In genomic region chr15:27888153-27888552, GRCm38 (mm10) we compare ENCODE assay signal across 17 mouse cellular contexts.
DNase-seq lines count a peak whose midpoint lies in the region; ATAC-seq and TF ChIP-seq lines count a peak whose summit lies in the region.
"Had no signal": no experiment of that assay in that cellular context is flagged by ENCODE, and none has a peak within 500 bp of the region (broad histone marks: within the 10 kb centered on the region; RNA-seq: fewer than 3 reads in every experiment).

No protein-coding gene starts in this region.

- no peaks in the 10 kb centered on the region for H3K36me3 ChIP-seq in E14TG2a.4 (ENCODE audit: insufficient read depth, low read length)
- H3K36me3 ChIP-seq in embryonic facial prominence, embryonic 11.5 days (replicated peaks; ENCODE audit: control insufficient read depth, insufficient read depth, low read depth, low read length), result no peaks in the 10 kb centered on the region; the same call in none of the 2 replicates

- peaks cover 41% of the 10 kb centered on the region for H3K4me1 ChIP-seq in E14TG2a.4 (replicated peaks; ENCODE audit: low read depth, low read length)
- no peaks in the 10 kb centered on the region for H3K4me1 ChIP-seq in embryonic facial prominence, embryonic 11.5 days (ENCODE audit: control insufficient read depth, insufficient read depth, low read length)
- H3K4me1 ChIP-seq: limb, embryonic 10.5 days had no signal

- intact Hi-C loops in gastrocnemius, adult 2 months (cut with DNase I), result no loop called here
- intact Hi-C loops in left cerebral cortex, adult 2 months (cut with DNase I), result no loop called here
- intact Hi-C loops in left cerebral cortex, postnatal 10 days (cut with DNase I), result no loop called here

- no peak for DNase-seq in gastrocnemius, adult 2 months
- no peak for DNase-seq in gastrocnemius, postnatal 10 days
- DNase-seq in left cerebral cortex, adult 2 months (ENCODE audit: extremely low spot score in 1 of 2, low spot score in 2 of 2), result no peak
- DNase-seq in left cerebral cortex, postnatal 10 days (ENCODE audit: extremely low spot score in 1 of 2, low spot score in 2 of 2), result no peak
- peak; percentile 13 for DNase-seq in embryonic facial prominence, embryonic 11.5 days (ENCODE audit: low spot score)
- DNase-seq in adrenal gland, adult 8-10 months, result no peak
- no peak for DNase-seq in thymus, postnatal 10 days (ENCODE audit: low spot score in 2 of 2)
- DNase-seq: cerebellum, adult 8-10 months; embryo, embryonic 11 days; heart, postnatal 10 days; kidney, postnatal 14 days; lung, adult 2 months; spleen, adult 18-20 months; thymus, postnatal 4 days had no signal

- peak; percentile 48 for TF ChIP-seq CTCF in gastrocnemius, adult 2 months (IDR thresholded peaks at IDR 0.05)
- peak; percentile 59 for TF ChIP-seq CTCF in left cerebral cortex, adult 2 months (IDR thresholded peaks at IDR 0.05)
- peak; percentile 41 for TF ChIP-seq CTCF in E14TG2a.4 (conservative IDR thresholded peaks at IDR 0.05; ENCODE audit: low read length)

- 62% methylated on average over 13 of the region's 13 CpGs for WGBS in embryonic facial prominence, embryonic 11.5 days

- no peak overlapping the region for H3K27ac ChIP-seq in gastrocnemius, adult 2 months
- H3K27ac ChIP-seq in left cerebral cortex, adult 2 months, result no peak overlapping the region
- H3K27ac ChIP-seq in embryonic facial prominence, embryonic 11.5 days (replicated peaks; ENCODE audit: low read depth, low read length), result no peak overlapping the region
- H3K27ac ChIP-seq: limb, embryonic 10.5 days had no signal

- no peak overlapping the region for H3K4me3 ChIP-seq in gastrocnemius, adult 2 months
- H3K4me3 ChIP-seq in left cerebral cortex, adult 2 months, result no peak overlapping the region
- H3K4me3 ChIP-seq in E14TG2a.4 (replicated peaks; ENCODE audit: low read length), result no peak overlapping the region
- no peak overlapping the region for H3K4me3 ChIP-seq in embryonic facial prominence, embryonic 11.5 days (ENCODE audit: low read depth, low read length)
- H3K4me3 ChIP-seq: limb, embryonic 10.5 days; megakaryocyte, embryonic 14.5 days had no signal

- no peak for ATAC-seq in embryonic facial prominence, embryonic 11.5 days (replicated peaks; ENCODE audit: insufficient number of reproducible peaks, low FRiP score, low TSS enrichment, low read depth)

- no peaks in the 10 kb centered on the region; the same call in 1 of the 2 replicates for H3K27me3 ChIP-seq in E14TG2a.4 (ENCODE audit: insufficient read depth, low read length)
- H3K27me3 ChIP-seq in embryonic facial prominence, embryonic 11.5 days (ENCODE audit: control insufficient read depth, insufficient read depth, low read length), result no peaks in the 10 kb centered on the region

- H3K4me2 ChIP-seq in embryonic facial prominence, embryonic 11.5 days (ENCODE audit: low read depth, low read length), result no peak overlapping the region

- H3K9me3 ChIP-seq in E14TG2a.4 (ENCODE audit: low read length), result no peaks in the 10 kb centered on the region
- H3K9me3 ChIP-seq in embryonic facial prominence, embryonic 11.5 days (replicated peaks; ENCODE audit: control insufficient read depth, low read length), result no peaks in the 10 kb centered on the region
- H3K9me3 ChIP-seq: limb, embryonic 10.5 days; megakaryocyte, embryonic 14.5 days had no signal

- H3K9ac ChIP-seq in embryonic facial prominence, embryonic 11.5 days (replicated peaks; ENCODE audit: low read length), result no peak overlapping the region
